Mouse (Mus musculus): ENCODE data around the gene Itih3.

Gene Itih3

DNA sequence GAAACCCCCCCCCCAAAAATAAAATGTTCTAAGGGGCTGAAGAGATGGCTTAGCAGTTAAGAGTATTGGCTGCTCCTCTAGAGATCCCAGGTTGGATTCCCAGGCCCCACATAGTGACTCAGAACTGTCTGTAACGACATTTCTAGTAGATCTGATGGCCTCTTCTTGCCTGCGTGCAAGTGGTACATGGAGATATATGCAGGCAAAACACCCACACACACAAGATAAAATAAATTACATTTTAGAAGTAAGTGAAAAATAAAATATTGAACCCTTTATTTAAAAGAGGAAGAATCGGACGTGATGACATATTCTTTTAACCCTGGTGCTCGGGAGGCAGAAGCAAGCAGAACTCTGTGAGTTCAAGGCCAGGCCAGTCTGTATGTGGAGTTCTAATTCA, 20.9 kb downstream of the Itih3 start:
- DNase-seq (ENCODE audit: low read depth, low spot score): no peak

DNA sequence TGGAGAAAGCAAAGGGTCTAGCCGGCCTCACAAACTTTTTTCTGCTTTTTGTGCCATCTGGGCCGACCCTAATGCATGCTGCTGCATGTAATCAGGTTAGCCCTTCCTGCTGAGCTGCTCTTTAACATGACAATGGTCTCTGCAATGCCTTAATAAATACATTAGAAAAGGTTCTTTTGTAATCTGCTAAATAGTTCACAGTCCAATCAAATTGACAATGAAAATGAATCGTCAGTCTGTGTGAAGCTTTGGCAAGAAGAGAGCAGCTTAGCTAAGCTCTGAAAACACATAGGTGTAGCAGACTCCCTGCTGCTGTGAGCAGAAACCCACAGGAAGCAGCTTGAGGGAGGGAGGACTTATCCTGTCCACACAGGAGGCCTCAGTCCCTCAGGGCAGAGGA, 23.6 kb downstream of the Itih3 start:
- DNase-seq (ENCODE audit: low read depth, low spot score): no peak

DNA sequence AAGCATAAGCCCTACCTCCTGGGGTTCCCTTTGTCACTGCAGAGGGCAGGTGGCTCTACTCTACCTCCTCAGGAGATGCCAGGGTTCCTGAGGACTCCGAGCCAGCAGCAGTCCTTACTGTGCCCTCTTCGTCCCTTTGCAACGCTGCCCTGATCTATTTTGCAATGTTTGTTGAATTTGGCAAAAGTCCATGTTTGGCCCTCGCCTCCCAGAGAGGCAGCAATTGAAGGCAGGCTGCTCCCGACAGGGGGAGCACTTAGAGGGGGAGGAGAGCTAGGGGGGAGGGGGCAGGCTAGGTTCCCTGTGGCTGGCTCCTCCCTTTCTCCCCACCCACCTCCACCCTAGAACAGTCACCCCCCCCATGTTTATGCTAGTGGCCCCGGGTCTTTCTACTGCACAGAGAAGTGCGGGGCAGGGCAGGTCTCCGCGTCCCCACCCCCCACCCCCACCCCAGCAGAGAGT, 35.3 kb downstream of the Itih3 start:
- no peak for DNase-seq (ENCODE audit: low read depth, low spot score)

DNA sequence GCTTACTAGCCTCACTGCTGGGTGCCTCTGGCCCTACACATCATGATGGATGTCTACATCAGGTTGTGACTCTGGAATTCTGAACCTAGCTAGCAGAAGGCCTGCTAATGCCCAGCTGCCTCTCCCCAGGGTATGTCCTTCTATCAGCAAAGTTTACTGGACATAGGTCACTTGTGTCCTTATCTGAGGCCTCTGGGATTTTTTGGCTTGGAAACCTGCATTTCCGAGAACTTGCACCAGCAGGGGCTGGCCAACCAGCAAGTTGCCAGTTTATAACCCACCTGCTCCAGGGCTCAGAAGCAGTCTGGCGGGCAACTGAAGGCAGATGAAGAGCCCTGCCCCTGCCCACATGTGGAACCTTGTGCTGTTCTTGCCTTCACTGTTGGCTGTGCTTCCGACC, 37.4 kb downstream of the Itih3 start, which contains the start of gene Itih4:
Itih4 (plus strand) TSS at position 273 of the 400 bp plus-strand sequence.
- DNase-seq (ENCODE audit: low read depth, low spot score): no peak

DNA sequence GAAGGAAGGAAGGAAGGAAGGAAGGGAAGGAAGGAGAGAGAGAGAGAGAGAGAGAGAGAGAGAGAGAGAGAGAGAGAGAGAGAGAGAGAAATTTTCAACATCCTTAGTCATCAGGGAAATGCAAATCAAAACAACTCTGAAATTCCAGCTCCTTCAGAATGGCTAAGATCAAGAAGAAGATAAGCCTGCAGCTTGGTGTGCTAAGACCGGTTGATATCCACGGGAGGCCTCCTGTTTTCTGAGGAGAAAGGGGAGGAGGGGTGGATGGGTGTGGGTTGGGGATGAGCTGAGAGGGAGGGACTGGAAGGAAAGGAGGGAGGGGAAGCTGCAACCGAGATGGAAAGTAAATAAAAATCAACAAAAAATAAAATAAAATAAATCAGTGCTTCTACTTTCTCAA, 38.3 kb downstream of the Itih3 start:
- DNase-seq (ENCODE audit: low read depth, low spot score): no peak

DNA sequence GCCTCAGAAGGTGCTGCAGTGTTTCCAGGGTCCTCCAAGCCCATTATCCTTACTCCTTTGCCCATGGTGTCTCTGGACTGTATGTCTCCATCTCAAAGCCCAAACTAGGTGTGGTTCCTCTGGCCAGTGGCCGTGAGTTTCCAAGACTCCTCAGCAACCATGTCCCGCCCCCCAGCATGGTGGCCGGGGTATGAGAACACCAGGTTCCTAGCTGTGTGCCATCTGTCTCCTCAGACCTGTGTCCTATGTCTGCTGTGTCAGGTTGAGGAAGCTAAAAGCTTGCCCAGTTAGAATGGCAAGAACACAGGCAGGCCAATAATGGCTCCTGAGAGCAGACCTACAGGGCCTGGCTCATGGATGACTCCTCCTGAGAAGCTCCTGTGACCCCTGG, 41.8 kb downstream of the Itih3 start:
- DNase-seq (ENCODE audit: low read depth, low spot score): no peak

DNA sequence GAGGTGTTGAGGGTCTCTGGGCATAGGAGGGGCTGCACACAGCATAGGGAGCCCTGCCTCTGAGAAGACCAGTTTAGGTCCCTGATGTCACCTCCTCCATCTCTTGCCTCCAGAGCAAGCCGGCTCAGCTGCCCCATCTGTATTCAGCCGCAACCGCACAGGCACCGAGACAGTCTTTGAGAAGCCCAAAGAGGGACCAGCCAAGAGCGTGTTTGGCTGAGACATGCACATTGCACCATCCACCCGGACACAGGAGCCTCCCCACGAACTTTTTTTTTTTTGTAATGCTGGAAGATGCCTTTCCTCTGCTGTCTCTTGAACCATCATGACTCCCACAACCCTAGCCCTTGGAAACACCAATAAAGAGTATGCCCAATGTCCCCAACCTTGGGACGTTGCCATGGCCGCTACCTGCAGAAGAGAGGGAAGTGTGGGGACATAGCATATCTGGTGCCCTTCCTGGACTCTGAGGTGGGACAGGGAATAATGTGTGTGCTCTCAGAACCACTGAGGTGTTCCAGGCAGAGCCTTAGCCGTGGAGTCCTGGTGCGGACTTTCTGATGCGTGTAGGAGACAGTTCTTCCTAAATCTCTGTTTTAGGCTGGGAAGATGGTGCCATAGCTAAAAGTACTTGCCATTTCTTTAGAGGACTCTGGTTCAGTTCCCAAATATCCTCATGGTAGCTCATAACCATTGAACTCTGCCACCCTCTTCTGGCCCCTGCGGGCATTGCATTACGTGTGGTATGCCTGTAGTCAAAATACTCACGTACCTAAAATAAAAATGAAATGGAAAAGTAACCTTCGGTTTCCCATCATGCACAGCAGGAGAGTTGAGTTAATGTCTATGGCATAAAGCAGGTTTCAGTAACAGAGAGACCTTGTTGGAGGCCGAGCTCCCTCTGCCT, 42.5 kb downstream of the Itih3 start:
- peak; percentile 68 for DNase-seq (ENCODE audit: low read depth, low spot score)

DNA sequence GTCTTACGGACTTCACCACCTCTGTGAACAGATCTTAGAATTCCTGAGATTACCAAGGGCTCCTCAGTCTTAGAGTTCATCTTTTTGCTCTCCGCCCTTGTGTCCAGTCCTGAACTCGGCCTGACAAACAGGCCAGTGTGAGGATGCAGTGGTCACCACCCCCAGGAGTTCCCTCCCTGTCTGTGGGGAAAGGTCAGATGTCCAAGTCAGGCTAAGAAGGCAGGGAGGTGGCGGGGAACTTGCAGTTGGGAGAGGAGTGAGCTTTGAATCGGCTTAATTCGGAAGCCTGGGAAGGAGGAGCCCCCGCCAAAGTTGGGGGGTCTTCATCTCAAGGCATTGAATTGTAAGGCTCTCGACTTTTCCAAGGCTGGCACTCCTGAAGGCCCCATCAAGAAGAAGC, 43.3 kb downstream of the Itih3 start:
- no peak for DNase-seq (ENCODE audit: low read depth, low spot score)

DNA sequence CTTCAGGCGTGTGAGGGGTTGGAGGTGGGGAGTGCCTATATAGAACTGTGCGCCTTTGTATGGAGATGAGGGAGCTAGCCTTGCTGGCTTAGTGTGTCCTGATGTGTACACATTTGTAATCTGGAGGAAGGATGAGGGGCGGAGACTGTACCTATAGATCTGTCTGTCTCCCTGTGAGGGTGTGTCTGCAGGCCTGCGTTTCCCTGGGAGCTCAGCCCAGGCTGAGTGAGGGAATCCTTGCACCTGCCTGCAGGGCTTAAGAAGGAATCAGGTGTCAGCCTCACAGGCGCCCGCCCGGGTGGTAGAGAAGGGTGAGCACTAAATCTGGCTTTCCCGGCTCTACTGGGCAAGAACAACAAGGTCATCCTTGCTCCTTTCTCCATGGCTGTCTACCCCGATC, 43.8 kb downstream of the Itih3 start:
- no peak for DNase-seq (ENCODE audit: low read depth, low spot score)

DNA sequence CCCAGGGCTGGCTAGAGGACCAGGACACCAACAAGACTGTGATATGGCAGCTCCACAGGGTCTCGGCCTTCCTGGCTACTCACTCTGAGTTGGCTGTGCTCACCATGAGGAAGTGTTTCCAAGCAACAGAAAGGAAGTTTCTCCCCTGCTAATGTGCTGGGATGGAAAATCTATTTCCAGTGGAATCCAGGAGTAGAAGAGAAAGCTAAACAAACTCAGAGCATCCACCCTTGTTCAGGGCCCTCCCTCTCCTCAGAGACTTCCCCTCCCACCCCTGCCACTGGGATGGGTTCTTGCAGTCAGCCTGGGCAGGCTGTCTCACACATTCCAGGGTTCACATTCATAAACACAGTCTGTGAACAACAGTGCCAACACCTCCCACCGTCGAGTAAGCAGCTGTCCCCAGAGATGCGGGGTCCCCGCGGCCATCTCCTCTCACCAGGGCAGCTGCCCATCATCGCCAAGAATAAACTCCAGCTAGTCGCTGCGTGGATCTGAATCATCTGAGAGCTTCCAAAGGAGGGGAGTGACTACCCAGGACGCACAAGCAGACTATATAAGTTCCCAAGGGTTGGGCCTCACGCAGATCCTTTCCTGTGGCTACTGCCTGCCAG, 44.5 kb downstream of the Itih3 start, which contains the start of gene Mustn1:
Mustn1 (plus strand) TSS at position 243 of the 614 bp plus-strand sequence.
- peak; percentile 62 for DNase-seq (ENCODE audit: low read depth, low spot score)

DNA sequence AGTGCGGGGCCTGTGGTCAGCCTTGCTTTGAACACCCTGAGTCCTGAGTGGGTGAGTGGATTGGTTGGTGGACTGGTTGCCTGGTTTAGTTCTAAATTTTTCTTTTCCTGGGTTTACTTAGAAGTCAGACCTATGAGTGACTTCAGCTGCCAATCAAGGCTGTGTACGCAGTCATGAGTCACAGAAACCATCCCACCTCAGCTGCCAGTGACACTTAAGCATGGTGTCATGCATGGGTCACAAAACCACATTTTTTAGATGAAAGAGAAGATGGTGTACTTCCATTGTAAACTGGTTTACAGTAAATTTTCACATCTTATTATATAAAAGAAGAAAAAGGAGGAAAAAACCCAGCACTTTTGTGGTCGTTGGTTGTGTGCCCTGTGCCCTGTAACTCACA, 45.7 kb downstream of the Itih3 start:
- DNase-seq (ENCODE audit: low read depth, low spot score): peak; percentile 55

DNA sequence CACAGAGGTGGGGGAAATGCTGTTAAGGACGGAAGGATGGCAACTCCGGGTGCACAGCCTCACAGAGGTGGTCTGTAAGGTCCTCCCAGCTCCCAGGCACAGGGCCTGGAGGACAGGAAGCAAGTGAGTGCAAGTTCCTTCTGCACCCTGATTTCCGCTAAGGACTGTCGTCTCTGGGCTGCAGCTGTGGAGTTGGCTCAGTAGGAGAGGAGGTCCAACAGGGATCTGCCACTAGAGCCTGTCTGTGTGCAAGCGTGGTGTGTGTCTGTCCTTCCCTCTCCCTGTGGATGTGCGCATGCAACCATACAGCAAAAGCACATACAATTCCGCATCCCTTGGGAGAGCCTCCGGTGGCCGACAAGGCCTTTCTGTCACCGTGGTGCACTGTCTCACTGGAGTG, 47.1 kb downstream of the Itih3 start:
- no peak for DNase-seq (ENCODE audit: low read depth, low spot score)

DNA sequence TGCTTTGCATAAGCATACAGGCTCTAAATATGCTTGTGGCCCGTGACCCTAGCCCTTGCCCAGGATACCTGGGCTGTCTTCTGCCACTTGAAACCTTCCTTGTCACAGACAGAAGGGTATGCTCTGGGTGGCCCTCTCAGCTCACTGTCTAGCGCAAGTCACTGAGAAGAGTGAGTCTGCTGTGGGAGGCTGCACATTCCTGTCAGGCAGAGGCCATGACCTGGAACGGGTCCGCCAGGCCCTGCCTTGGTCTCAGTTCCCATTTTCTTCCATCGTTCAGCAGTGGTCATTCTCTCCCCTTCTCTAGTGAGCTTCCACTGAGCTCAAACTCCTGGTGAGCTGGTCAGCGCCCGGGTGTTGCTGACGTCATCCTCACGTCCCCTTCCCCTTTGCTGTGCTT, 47.6 kb downstream of the Itih3 start:
- no peak for DNase-seq (ENCODE audit: low read depth, low spot score)

DNA sequence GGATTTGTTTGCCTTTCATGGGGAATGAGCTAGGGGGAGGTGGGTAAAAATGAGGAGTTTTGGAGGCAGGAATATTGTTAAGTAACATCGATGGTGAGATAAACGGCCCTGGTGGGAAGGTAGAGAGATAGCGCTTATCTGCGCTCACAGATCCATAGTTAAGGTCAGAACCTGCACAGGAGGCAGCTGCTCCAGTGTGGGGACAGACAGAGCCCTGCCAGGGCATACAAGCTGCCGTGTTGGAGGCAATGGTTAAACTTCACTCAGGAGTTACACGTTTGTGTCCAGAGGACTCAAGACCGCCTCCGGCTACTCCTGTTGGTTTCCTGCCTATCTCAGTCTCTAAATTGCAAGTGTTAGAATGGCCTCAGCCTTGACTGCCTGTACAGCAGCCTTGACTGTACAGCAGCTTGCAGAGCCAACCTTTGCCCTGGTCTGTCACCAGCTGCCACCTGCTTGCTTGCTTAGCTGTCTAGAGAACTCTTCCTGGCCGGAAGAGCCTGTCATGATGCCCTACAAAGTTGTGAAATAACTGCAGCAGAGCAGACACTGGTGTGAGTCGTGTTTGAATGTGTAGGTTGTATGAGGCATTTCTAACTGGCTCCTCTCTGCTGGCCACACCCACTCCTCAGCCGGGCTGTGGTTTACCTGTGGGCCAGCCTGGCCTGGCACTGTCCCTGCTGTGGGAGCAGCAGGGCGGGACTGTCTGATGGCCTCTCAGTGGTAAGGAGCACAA, 48.3 kb downstream of the Itih3 start:
- DNase-seq (ENCODE audit: low read depth, low spot score): peak; percentile 44

DNA sequence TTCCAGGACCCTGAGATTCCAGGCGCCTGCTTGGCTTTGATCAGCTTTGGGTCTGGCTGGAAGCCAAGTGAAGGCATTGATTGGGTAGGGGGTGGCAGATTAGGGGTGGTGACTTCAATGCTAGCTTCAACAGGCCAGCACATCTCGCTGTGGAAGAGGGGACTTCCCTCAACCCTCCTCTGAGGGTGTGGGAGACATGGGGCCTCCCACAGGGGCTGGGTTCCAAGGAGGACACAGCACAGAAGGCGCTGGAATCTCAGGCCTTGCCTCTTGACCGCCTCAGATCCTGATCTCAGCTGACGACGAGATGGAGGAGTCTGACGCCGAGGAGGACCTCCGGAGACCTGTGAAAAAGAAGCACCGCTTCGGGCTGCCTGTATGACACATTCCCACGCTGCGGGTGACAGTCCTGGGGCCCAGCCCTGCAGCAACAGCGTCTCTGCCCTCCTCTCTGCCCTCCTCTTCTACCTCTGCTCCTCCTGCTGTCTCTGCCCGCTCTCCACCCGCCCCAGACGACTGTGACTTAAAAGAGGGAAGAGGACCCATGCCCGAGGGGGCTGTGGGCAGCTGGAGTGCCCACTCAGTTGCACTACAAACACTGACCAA, 49.4 kb downstream of the Itih3 start:
- no peak for DNase-seq (ENCODE audit: low read depth, low spot score)

DNA sequence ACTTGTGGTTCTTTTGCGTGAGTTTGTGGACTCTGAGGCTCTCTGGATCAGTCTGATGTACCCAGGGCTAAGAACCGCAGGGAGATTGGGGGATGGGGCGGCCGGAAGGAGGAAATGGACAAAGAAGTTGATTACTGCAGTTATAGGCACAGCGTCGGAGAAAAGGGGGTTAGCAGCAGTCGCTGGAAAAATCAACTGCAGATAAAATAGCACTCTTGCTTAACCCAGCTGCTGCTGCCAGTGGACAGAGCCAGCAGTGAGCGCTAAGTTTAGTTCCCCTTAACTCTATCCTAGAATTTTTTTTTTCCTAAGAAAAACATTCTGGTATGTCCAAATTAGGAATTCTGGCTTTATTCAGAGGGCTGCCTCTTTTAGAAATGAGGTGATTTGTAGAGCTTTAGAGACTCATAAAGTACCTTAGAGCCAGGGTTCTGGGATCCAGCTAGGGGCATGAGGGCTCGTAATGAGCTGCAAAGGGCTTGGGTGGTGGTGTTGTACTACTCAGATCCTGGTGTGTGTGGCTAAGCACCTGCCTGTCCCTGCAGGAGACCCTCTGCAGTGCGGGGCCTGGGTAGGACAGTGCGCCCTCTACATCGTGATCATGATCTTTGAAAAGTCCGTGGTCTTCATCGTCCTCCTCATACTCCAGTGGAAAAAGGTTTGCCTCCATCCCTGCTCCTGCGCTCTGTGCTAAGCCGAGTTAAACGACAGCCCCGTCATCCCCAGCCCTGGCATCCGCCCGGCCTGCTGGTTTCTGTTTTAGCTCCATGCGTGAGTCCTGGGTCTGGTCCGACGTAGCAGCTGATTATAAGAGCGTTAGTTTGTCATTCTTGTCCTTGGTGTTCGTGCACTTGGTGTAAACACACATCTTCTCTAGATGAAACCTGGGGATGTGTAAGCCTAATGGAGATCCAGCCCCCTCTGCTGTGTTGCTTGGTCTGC, 53.1 kb downstream of the Itih3 start:
- no peak for DNase-seq (ENCODE audit: low read depth, low spot score)

DNA sequence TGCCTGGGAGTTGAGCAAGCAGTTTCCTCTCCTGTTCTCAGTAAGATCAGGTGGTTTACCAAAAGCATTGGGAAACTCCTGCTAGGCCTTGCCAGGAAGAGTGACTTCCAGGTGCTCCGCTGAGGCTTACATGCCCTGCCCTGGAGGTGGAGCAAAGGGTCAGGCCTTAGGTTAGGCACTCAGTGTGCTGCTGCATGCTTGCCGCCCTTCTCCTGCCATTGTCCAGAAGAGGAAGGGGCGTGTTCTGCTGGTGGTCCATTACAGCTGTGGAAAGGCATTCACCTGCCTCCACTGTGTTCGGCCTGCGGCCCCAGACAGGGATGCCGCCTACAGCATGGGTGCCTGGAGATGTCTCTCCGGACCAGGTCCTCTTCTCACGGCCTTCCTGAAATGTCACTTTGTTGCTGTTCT, 54.2 kb downstream of the Itih3 start:
- no peak for DNase-seq (ENCODE audit: low read depth, low spot score)

DNA sequence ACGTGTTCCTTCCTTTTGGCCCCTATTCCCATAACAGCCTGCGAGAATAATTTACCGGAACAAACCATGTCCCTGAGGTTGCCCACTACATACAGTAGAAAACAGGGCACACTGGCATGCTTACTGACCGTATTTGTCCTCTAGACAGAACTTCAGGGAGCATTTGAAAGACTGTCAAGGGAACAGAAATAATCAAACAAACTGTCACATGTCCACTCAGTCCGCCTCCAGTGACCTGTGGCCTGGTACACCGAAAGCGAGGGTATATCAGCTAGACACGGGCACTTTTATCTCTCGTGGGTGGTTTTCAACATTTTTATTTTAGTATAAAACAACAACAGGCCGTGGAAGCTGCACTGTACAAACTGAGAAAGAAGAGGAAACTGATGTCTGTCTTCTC, 54.7 kb downstream of the Itih3 start:
- DNase-seq (ENCODE audit: low read depth, low spot score): no peak

DNA sequence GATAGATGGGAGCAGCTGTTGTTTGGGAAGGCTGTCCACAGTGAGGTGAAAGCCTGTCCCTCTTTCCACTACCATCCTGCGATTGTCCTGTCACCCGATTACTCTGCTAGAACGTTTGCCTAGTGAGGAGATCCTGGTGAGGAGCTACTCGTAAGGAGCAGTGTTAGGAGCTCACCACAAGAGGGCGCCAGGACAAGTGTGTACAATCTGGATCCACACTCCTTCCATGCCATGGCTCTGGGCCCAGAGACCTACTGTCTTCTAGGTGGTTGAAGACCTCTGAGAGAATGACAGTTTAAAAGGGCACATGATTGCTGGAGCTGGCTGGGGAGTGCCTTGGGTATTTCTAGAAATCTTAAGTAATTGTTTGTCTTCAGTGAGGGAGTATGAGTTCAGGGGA, 56.5 kb downstream of the Itih3 start:
- peak; percentile 82 for DNase-seq (ENCODE audit: low read depth, low spot score)

DNA sequence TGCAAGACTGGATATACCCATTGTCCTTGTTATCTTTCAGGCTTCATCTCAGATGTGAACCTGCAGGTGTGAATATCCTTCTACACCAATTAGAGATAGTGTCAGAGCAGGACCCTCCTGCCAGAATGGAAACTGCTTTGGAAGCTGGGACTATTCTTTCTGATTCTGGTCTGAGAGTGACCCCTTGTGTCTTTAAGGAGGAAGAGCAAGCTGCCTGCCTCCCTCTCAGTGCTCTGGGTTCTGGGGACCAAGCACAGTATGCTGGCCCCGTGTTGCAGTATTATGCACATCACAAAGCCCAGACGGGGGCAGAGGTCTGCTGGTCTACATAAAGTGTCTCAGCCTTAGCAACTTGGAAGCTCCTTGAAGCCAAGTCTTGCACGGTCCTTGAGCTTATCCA, 58.2 kb downstream of the Itih3 start:
- peak; percentile 49 for DNase-seq (ENCODE audit: low read depth, low spot score)

DNA sequence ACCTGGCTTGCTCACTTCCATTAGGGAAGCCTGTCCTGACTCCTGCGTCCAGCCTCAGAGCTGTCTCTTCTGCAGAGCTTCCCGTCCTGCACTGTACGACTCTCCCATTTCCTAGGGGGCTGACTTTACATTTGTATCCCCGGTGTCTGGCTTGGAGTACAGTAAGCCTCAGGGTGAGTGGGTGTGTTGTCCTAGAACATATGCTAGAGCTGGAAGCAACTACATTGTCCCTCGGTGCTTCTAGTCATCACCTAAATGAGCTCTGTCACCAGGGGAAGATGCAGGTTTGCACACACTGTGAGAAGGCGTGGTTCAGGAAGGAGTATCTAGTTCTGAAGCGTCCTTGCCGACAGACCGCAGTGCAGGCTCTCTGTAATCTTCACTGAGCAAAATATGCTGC, 61.2 kb downstream of the Itih3 start:
- no peak for DNase-seq (ENCODE audit: low read depth, low spot score)

Measured in 3T3-L1 (cell line).